Mouse (Mus musculus) thymus, postnatal 10 days (tissue): Measurements from ENCODE around the gene Galnt10.

Source experiments
- DNase-seq, 2 experiments: peaks; one replicate each; pipeline ENCODE4 v3.0.0; 2021; ENCODE audit warnings: low spot score in 2 of 2

The Galnt10 gene

DNA sequence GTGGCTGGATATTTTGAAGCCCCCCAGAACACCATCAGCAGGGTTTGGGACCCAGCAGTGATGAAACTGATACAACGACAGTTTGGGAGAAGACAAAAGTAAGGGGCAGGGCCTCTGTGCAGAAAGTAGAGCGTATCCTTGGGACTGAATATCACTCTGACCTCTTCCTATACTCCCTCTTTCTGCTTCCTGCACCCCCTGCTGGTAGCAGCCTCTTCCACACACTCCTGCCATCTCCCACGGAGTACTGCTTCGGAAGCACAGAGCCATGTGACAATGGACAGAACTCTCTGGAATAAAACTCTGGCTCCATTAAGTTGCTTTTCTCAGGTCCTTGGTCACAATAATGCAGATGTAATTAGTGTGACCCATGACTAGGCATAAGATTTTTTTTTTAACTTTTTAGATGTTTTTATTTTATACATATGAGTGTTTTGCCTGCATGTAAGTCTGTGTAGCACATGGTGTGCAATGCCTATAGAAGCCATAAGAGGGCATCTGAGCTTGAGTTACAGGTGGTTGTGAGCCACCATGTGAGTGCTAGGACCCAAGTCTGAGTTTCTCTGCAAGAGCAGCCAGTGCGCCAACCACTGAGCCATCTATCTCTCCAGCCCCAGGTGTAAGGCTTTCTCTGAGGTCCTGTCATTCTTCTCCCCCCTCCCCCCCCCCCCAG lies 79.7 kb downstream of the Galnt10 start:
- no peak for DNase-seq

DNA sequence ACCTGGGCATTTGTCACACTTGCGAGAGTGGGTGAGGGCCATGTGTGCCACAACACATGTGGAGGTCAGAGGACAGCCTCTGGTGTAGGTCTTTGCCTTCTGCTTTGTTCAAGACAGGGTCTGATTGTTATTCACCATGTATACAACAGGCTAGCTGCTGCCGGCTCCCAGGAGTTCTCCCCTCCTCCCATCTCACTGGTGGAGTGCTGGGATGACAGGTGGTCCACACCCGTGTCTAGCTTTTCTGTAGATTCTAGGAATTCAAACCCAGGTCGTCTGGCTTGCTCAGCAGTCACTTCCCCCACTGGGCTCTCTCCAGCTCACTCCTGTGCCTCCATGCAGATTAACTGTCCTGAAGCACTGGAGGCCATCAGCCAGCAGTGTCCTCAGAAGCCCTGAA lies 80.7 kb downstream of the Galnt10 start:
- DNase-seq, result no peak

GRCm38 (mm10) chr11:57727303-57727969 lies 82.2 kb downstream of the Galnt10 start:
- DNase-seq, result no peak

- no peak for DNase-seq
Observed at GRCm38 (mm10) chr11:57732410-57733281, 87.4 kb downstream of the Galnt10 start.

DNA sequence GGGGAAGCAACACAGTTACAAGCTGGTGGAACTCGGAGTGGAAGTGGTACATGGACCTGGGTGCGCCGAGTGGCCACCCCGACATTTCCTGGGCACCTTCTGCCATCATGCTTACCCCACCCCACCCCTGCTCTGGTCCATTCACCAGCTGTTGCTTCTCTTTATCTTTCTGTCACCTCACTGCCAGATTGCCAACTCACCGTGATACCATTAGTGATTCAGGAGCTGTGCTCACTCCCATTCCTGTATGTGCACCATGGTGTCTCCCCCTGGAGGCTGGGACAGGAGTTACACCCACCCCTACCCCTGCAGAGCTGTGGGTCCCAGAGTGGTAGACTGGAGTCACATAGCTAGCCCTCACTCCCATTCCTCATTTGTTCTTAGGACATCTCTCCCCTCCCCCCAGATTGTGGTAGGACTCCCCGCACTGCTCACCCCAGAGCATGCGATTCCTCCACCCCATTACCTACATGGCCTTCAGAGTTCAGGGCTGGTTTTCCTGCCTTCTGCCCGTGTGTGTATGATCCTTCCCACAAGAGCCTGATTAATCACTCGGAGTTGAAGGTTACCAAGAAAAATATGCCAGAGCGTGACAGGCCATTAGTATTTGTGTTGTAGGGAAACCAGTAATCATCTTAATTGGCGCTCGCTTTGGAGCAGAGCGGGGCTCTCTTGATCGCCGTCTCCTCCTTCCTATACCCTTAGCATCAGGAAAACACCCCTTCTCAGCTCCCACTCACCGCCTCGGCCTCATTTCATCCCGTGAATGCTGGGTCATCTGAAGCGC lies 102.2 kb downstream of the Galnt10 start:
- peak; percentile 21 to 61 for DNase-seq

DNA sequence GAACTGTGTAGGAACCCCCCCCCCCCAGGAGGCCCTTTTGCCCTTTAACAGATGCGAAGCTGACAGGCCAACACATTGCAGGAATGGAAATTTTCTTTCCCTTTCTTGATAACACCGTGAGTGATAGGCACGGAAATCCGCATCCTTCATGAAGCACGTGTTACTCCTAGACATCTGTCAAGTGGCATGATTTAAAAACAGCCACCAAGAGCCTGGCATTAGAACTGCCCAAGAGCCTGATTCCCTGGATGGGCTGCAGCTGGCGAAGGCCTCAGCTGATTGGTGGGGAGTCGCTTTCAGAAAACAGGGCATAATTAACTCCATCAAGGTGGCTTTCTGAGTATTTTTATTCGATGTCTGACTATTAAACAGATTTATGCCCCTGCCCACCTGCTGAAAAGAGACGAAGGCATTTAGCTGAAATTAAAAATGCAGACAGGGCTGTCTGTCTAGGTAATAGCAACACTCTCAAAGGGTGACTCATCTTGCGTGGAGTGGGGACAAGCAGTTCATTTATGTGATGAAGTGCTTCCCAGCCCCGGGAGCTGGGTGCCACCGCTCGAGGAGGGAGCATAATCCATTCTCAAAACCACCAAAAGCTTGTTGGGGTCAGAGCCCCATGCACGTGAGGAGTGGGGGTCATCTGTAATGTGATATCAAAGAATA lies 108.4 kb downstream of the Galnt10 start:
- DNase-seq, result no peak

GRCm38 (mm10) chr11:57758621-57759020 lies 113.4 kb downstream of the Galnt10 start:
- DNase-seq, result no peak

- DNase-seq, result no peak
Observed at GRCm38 (mm10) chr11:57760509-57761058, 115.3 kb downstream of the Galnt10 start.

- no peak for DNase-seq
Observed at GRCm38 (mm10) chr11:57761347-57761746, 116.1 kb downstream of the Galnt10 start.

DNA sequence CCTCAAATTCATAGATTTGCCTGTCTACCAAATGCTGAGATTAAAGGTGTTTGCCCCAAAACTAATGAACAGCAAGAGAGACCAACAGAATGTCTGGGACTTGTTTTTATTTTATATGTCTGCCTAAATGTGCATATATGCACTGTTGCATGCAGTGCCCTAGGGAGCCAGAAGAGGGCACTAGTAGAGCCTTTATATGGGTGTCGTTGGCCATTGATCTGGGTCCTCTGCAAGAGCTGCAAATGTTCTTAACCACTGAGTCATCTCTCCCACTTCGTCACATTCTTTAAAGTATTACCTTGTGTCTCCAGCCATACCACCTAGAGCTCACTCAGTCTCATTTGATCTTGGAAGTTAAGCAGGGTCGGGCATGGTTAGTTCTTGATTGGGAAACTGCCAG lies 118.9 kb downstream of the Galnt10 start:
- no peak for DNase-seq

DNA sequence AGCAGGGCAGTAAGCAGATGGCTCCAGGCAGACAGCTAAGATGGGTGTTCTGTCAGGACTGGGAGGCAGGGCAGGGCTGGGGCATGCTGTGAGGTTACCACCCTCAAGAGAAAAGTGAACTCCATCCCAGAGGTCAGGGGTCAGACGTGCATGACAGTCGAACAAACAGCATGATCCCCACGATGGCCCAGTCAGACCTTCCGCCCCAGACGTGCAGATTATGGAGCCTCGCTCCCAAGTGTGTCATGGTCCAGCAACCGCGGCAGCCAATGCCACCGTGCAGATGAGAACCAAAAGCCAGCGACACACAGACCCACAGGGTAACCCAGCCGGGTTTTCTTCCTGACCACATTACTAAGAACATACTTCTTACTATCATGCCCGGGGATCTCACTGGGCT lies 121.4 kb downstream of the Galnt10 start:
- no peak for DNase-seq

DNA sequence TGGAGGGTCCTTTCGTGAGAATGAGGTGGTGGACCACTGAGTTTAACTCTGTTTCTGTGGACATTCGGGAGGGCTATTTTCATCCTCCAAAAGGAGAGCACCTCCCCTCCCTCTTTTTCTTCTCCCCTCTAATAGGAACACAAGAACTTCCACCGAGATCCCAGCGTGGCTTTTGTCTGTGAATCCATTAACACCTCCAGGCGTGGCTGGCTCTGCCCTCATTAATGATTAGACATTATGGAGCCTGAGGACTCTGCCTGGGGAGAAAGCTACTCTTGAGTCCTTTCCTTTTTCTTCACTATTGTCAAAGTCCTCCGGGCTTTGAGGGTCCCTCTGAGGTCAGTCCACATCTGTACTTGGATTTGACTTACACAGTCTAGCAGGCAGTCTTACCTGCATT lies 121.9 kb downstream of the Galnt10 start:
- DNase-seq, result no peak

- no peak for DNase-seq
Observed at GRCm38 (mm10) chr11:57770776-57771175, 125.5 kb downstream of the Galnt10 start.

DNA sequence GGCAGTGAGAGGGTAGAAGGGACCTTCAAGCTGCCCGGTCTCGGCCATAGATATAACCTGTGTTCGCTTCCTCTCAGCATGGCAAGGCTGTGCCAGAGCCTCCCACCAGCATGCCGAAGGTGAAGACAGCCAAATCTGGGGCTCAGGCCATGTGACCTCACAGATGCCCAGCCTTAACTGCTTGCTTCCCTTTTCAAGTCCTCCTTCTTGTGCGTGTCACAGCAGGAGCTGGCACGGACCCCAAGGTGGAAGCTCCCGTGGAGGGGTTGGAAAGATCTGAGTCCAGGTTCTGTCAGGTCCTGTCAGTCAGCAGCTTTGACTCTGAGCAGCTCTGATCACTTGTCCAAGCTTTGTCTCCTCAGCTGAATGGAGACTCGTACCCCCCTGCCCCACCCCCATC lies 126.4 kb downstream of the Galnt10 start:
- DNase-seq, result no peak

DNA sequence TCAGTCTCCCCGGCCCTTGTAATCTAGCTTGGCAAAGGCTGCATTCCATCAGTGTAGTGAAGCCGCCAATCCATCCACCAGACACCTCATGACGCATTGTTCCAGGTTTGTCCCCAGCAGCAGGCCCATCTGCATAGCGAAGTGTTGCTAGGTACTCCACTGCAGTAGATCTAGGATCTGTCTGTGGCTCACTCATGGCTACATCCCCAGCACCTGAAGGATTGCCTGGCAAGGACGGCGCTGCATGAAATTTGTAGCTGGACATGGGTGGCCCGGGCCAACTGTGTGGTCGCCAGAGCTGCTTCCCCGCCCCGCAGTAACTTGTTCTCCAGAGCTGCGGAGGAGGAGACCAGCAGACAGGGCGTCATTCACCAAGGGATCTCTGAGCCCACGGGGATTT lies 128.2 kb downstream of the Galnt10 start:
- DNase-seq, result no peak

- no peak for DNase-seq
Observed at GRCm38 (mm10) chr11:57773936-57774335, 128.7 kb downstream of the Galnt10 start.

GRCm38 (mm10) chr11:57775868-57776267 lies 130.6 kb downstream of the Galnt10 start:
- DNase-seq, result no peak

DNA sequence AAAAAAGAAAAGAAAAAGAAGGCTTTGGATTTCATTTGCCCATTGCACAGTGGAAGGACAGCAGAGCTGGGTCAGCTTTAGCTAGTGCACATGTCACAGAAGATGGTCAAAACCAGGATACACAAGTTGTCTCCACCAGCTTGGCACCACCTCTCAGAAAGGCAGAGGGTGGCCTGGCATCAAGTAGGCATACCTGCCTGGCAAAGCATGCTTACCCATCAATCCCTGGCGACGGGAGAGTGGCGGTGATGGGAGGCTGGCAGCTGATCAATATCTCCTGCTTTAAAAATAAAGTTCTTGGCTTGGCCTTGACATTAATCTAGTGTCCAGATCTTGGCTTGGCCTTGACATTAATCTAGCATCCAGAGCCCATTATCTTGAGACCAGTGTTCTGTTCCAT lies 131.3 kb downstream of the Galnt10 start:
- DNase-seq, result no peak

GRCm38 (mm10) chr11:57778349-57778748 lies 133.1 kb downstream of the Galnt10 start:
- peak; percentile 13 to 58 for DNase-seq

GRCm38 (mm10) chr11:57779824-57780223 lies 134.6 kb downstream of the Galnt10 start:
- DNase-seq, result no peak
